Mouse (Mus musculus) thymus, postnatal 4 days (tissue): ENCODE results near the gene Gal3st4.

Experiments used
- DNase-seq: peaks from one replicate; pipeline ENCODE4 v3.0.0; 2021

The Gal3st4 gene

GRCm38 (mm10) chr5:138272409-138272923 lies at the start of gene Gal3st4:
Gene Gal3st4, minus strand, starts transcription at chr5:138272840.
- no peak for DNase-seq

- DNase-seq: no peak
These were observed 40.2 kb upstream of the Gal3st4 start for GRCm38 (mm10) chr5:138312795-138313194.

GRCm38 (mm10) chr5:138299613-138300012 lies 27.0 kb upstream of the Gal3st4 start:
- no peak for DNase-seq

GRCm38 (mm10) chr5:138294158-138294557 lies 21.5 kb upstream of the Gal3st4 start:
- DNase-seq: no peak

- DNase-seq: no peak
These were observed 19.0 kb upstream of the Gal3st4 start for GRCm38 (mm10) chr5:138291638-138292037.

- DNase-seq: peak; percentile 55
These were observed 15.2 kb upstream of the Gal3st4 start for GRCm38 (mm10) chr5:138287861-138288260.

GRCm38 (mm10) chr5:138283540-138283939 lies 10.9 kb upstream of the Gal3st4 start:
- DNase-seq: no peak

GRCm38 (mm10) chr5:138281798-138282197 lies 9.2 kb upstream of the Gal3st4 start:
- no peak for DNase-seq

- DNase-seq: no peak
These were observed 8.2 kb upstream of the Gal3st4 start for GRCm38 (mm10) chr5:138280829-138281228.

- DNase-seq: no peak
These were observed 7.8 kb upstream of the Gal3st4 start for GRCm38 (mm10) chr5:138280425-138280768.

GRCm38 (mm10) chr5:138279585-138280424 lies 7.2 kb upstream of the Gal3st4 start, which contains the start of the genes Gm43720, Gpc2 and Stag3:
Gene Gm43720, minus strand, starts transcription at chr5:138279958.
Gene Gpc2, minus strand, starts transcription at chr5:138280005.
Gene Stag3, plus strand, starts transcription at chr5:138280240.
- peak; percentile 89 for DNase-seq

- DNase-seq: no peak
These were observed 5.4 kb upstream of the Gal3st4 start for GRCm38 (mm10) chr5:138277994-138278393.

- DNase-seq: no peak
These were observed 2.8 kb upstream of the Gal3st4 start for GRCm38 (mm10) chr5:138275216-138276050.

- DNase-seq: no peak
These were observed 1.5 kb upstream of the Gal3st4 start for GRCm38 (mm10) chr5:138274186-138274585.

- DNase-seq: no peak
These were observed 1.4 kb downstream of the Gal3st4 start for GRCm38 (mm10) chr5:138271232-138271631.

- no peak for DNase-seq
These were observed 3.7 kb downstream of the Gal3st4 start for GRCm38 (mm10) chr5:138268980-138269379.

- DNase-seq: no peak
These were observed 5.5 kb downstream of the Gal3st4 start for GRCm38 (mm10) chr5:138267114-138267513.

GRCm38 (mm10) chr5:138265712-138266111 lies 6.9 kb downstream of the Gal3st4 start:
- no peak for DNase-seq

- DNase-seq: no peak
These were observed 8.4 kb downstream of the Gal3st4 start for GRCm38 (mm10) chr5:138264207-138264578.

- peak; percentile 96 for DNase-seq
These were observed 9.1 kb downstream of the Gal3st4 start, which contains the start of gene BC037034 for GRCm38 (mm10) chr5:138263260-138264206. Gene BC037034, minus strand, starts transcription at chr5:138264033.

GRCm38 (mm10) chr5:138262582-138263240 lies 9.9 kb downstream of the Gal3st4 start:
- DNase-seq: no peak

- DNase-seq: no peak
These were observed 10.6 kb downstream of the Gal3st4 start for GRCm38 (mm10) chr5:138262001-138262400.
